Mouse (Mus musculus) kidney, adult 2 months (tissue): ENCODE data around the gene Sit1.
A peak's percentile ranks its signal among the peaks of the same experiment; 100 is the strongest.

Experiments used
- CTCF ChIP-seq: fragments of 200-500 bp; conservative IDR thresholded peaks from 2 replicates; pipeline ENCODE4 v1.5.1; 2011; ENCODE audit warnings: low read depth, mild to moderate bottlenecking, control low read depth, low read length, moderate library complexity, mixed read lengths; ENCODE audit not compliant: insufficient read depth, insufficient read length
- POLR2A ChIP-seq: fragments of 200-500 bp; IDR thresholded peaks from one replicate; pipeline ENCODE4 v1.6.1; 2011; ENCODE audit warnings: low read depth, low read length, control low read depth

- no peak for TF ChIP-seq POLR2A
- peak; percentile 35 for TF ChIP-seq CTCF
Measured at GRCm38 (mm10) chr4:43527880-43528279, 44.3 kb upstream of the Sit1 start.
